Mouse (Mus musculus) duodenum, adult 2 months (tissue): ENCODE measurements around the gene Rpusd2. TPM values are rescaled to one million over a fixed set of nuclear protein-coding genes. Genes with fewer than 3 reads are reported as not detected.

Experiments used
- polyA plus RNA-seq: library from polyadenylated mRNA; depleted of rRNA; stranded (reverse); fragments of >200 nt; gene quantifications from 2 replicates; pipeline ENCODE4 v1.2.3, GENCODE M21; 2012; ENCODE audit warnings: low replicate concordance; rRNA removed

Gene Rpusd2
- 0.78 and 1.7 TPM in 2 replicates for polyA plus RNA-seq

DNA sequence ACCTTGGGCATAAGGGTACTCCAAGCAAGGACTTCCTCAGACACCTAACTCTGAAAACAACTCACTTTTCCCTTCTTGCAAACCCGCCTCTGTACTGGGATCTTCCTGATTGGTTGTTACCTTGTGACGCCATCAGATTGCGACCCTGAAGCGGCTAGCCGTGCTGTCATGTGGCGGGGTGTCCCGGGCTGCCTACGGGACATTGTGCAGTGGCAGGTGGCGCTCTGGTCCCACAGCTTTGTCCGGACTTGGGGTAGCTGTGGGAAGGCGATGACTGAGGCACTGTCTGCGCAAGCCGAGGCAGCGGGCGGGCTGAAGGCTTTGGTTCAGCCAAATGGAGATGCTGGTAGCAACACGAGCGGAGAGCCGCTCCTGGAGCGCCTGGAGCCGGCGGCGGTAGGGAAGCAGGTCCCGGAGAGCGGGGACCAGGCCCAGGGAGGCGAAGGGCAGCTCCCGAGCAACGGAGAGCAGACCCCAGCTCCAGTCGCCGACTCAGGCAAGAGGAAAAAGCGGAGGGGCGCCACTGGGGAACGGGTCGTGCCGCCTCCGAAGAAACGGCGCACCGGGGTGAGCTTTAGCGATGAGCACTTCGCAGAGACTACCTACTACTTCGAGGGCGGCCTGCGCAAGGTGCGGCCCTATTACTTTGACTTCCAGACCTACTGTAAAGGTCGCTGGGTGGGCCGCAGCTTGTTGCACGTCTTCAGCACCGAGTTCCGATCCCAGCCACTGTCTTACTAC is at the start of gene Rpusd2:
Gene Rpusd2 (plus strand): TSS at position 135 of the 741 bp plus-strand sequence.

DNA sequence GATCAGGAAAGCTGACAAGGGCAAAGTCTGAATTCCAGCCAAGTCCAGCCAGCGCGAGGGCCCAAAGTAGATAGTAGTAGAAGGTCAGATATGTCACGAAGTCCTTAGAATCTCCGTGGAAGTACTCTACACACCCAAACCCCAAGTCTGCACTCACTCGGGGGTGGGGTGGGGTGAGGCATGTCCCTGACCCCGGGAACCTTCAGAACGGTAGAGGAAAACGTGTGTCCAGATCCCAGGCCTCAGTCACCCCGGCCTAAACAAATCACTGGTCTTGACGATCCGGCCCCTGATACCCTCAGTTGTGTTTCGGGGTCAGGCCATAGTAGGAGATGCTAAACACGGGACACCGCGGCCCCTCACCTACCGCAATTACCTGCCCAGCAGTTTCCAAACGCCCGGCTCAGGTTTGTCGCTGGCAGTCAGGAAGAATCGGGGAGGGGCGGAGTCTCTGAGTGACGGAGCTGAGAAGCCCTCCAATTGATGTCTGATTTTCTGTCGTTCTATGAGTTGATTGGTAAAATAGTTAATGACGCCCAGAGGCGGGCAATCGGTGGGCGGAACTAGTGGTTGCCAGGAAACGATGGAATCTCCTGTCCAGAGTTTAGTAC is 5.5 kb upstream of the Rpusd2 start, which contains the start of gene Ccdc32:
Gene Ccdc32 (minus strand): TSS at position 453 of the 611 bp plus-strand sequence.

DNA sequence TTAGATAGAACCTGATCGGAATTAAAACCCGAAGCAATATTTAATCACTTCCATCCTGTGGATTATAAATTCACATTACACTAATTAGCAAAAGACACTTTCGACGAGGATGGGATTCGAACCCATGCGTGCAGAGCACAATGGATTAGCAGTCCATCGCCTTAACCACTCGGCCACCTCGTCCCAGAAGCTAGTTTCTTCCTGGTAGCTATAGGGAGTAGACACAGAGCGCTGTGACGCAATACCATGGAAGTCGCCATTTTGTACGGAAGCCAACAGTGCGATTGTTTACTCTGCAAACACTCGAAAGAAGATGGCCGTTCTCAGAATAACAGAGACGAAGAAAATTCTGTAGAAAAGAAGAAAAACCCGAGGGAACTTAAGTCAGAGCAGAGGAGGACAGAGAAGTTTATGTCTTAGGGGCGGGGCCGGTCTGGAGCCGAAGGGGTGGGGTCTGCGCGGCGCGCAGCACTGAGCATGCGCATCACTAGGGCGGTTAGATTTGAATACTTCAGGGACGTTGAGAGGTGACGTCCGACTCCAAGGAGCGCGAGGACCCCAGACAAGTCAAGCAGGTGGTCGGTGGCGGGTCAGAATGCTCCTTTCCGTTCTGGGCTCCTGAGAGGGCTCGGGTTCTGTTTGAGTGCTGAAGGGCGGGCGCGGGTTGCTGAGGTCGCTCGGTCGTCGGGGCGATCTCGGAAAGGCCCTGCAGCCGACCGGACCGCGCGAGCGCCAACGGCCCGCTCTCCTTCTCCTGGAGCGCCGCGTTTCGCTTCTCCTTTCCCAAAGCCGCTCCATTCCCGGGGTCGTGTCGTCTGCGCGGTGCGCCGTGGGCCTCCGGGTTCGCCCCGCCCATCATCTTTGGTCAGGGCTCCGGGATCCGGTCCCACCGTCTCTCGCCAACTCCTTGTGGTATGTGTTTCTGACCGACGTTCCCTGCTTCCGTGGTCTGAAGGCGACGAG is 12.3 kb downstream of the Rpusd2 start, which contains the start of gene Knl1:
Gene Knl1 (plus strand): TSS at position 471 of the 963 bp plus-strand sequence.

Other genes with a start within 250 kb of the Rpusd2 start
- 2.0 and 2.6 TPM in 2 replicates for gene Knstrn, start 220.8 kb upstream of the Rpusd2 start, polyA plus RNA-seq
- 14.6 and 19.4 TPM in 2 replicates for gene Ivd, start 172.8 kb upstream of the Rpusd2 start, polyA plus RNA-seq
- 12.9 and 22.5 TPM in 2 replicates for gene Bahd1, start 134.4 kb upstream of the Rpusd2 start, polyA plus RNA-seq
- 3.3 and 4.3 TPM in 2 replicates for gene Chst14, start 108.3 kb upstream of the Rpusd2 start, polyA plus RNA-seq
- gene Ccdc32, start 5.4 kb upstream of the Rpusd2 start, polyA plus RNA-seq, result 3.6 and 5.3 TPM in 2 replicates
- 0.12 and 0.16 TPM in 2 replicates for gene Knl1, start 12.3 kb downstream of the Rpusd2 start, polyA plus RNA-seq
- gene Rad51, start 78.0 kb downstream of the Rpusd2 start, polyA plus RNA-seq, result 4.1 and 4.2 TPM in 2 replicates
- 26.8 and 50.3 TPM in 2 replicates for gene Rmdn3, start 122.2 kb downstream of the Rpusd2 start, polyA plus RNA-seq
- gene Gchfr, start 133.0 kb downstream of the Rpusd2 start, polyA plus RNA-seq, result 32.5 and 153 TPM in 2 replicates
- 0.04 and 0.06 TPM in 2 replicates for gene Gm14137, start 139.7 kb downstream of the Rpusd2 start, polyA plus RNA-seq
- gene Zfyve19, start 173.8 kb downstream of the Rpusd2 start, polyA plus RNA-seq, result 29.4 and 36.1 TPM in 2 replicates
- 2.9 and 3.1 TPM in 2 replicates for gene Dnajc17, start 174.0 kb downstream of the Rpusd2 start, polyA plus RNA-seq
- 106 and 267 TPM in 2 replicates for gene Ppp1r14d, start 195.1 kb downstream of the Rpusd2 start, polyA plus RNA-seq
- gene Spint1, start 202.6 kb downstream of the Rpusd2 start, polyA plus RNA-seq, result 134 and 359 TPM in 2 replicates
- gene Rhov, start 236.5 kb downstream of the Rpusd2 start, polyA plus RNA-seq, result 2.0 and 3.7 TPM in 2 replicates